Mouse (Mus musculus) myocyte (in vitro differentiated cells): Measurements from ENCODE around the gene Cyp4f13.

Experiments
- E2F4 ChIP-seq: IDR thresholded peaks from one replicate; pipeline ENCODE4 v1.6.1; 2011; ENCODE audit warnings: mild to moderate bottlenecking, control low read depth, moderate library complexity; ENCODE audit not compliant: insufficient read depth
- MAX ChIP-seq: IDR thresholded peaks from one replicate; pipeline ENCODE4 v1.6.1; 2011; ENCODE audit warnings: low read depth, mild to moderate bottlenecking, control low read depth
- MYOG ChIP-seq, 3 experiments: IDR thresholded peaks; one replicate each; pipeline ENCODE4 v1.6.1; 2011; ENCODE audit warnings: control low read depth in 2 of 3, low read depth in 2 of 3, mild to moderate bottlenecking in 2 of 3; ENCODE audit not compliant: insufficient read length in 2 of 3, control insufficient read depth in 1 of 3, insufficient read depth in 1 of 3
- POLR2A ChIP-seq: IDR thresholded peaks from one replicate; pipeline ENCODE4 v1.6.1; 2011; ENCODE audit warnings: low read depth, mild to moderate bottlenecking, control low read depth, moderate library complexity; ENCODE audit not compliant: insufficient read length
- POLR2AphosphoS2 ChIP-seq: IDR thresholded peaks from one replicate; pipeline ENCODE4 v1.6.1; 2011; ENCODE audit warnings: low read depth, control low read depth; ENCODE audit not compliant: insufficient read length
- TCF12 ChIP-seq: IDR thresholded peaks from one replicate; pipeline ENCODE4 v1.6.1; 2011; ENCODE audit warnings: mild to moderate bottlenecking, control low read depth; ENCODE audit not compliant: poor library complexity, insufficient read depth, severe bottlenecking
- TCF3 ChIP-seq: IDR thresholded peaks from one replicate; pipeline ENCODE4 v1.6.1; 2011; ENCODE audit warnings: low read depth, control low read depth; ENCODE audit not compliant: insufficient read length

GRCm38 (mm10) chr17:32939831-32940230, 7.4 kb downstream of the Cyp4f13 start:
- no peak for TF ChIP-seq POLR2A
- TF ChIP-seq MAX, result no peak
- no peak for TF ChIP-seq TCF12
- no peak for TF ChIP-seq TCF3
- no peak for TF ChIP-seq MYOG (IDR thresholded peaks at IDR 0.05; ENCODE audit: control insufficient read depth in 1 of 3, insufficient read depth in 1 of 3, insufficient read length in 2 of 3, low read depth in 2 of 3)
- TF ChIP-seq E2F4, result no peak
- no peak for TF ChIP-seq POLR2AphosphoS2
